Mouse (Mus musculus) heart, postnatal 10 days (tissue): ENCODE data around the gene Glis1. TPM values are rescaled to one million over a fixed set of nuclear protein-coding genes. Genes with fewer than 3 reads are reported as not detected.

Experiments
- DNase-seq, 2 experiments: peaks; one replicate each; pipeline ENCODE4 v3.0.0; 2021
- intact Hi-C: fragments of 180-260 bp; cut with DNase I; formaldehyde crosslinking; loops from one replicate; pipeline ENCODE4 v1.15.1; 2025
- total RNA-seq, 2 experiments: library from RNA; stranded (reverse); gene quantifications; 2 replicates each; pipeline ENCODE4 v1.2.3; 2021

Glis1 gene
- under 1 TPM in 1 of 2 experiments, not detected in 1; 0.38 TPM for total RNA-seq

DNA sequence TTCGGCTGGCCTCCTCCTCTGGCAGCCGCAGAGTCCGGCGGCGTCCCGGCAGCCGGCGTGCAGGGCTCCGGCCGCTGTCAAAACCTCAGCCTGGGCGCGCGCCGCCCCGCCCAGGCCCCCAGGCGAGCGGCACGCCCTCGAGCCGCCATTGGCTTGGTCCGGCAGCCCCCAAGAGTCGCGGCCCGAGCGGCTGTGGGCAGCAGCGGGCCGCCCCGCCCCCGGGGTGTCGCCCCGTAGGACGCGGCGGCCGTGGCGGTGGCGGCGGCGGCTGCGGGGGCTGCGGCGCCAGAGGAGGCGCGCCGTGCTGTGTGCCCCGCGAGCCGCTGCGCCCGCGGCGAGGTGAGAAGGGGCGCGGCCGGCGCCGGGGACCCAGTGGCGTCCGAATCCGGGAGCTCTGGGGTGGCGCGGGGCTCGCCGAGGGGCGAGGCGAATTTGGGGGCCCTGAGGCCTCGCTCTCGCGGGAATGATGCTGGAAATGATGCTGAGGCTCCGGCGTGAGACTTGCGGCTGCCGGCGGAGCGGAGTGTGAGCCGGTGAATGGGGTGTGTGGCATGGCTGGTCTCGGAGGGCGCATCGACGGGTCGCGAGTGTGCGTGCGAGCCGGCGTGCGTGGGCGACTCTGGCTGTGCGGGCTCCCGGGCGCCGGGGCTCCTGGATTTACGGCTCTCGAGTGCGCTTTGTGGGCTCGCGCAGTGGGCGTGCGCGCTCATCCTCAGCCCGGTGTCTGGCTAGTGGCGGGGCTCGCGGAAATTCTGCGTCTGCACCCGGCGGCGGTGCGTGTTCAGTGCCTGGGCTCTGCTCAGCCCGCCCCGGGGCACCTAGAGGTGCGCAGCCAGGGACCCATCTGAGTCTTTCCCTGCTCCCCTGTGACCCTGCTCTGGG lies at the start of gene Glis1:
TSS of gene Glis1 (plus strand) at position 236 of the 882 bp plus-strand sequence.
- intact Hi-C loops: no loop called here
- peak; percentile 65 to 79 for DNase-seq

DNA sequence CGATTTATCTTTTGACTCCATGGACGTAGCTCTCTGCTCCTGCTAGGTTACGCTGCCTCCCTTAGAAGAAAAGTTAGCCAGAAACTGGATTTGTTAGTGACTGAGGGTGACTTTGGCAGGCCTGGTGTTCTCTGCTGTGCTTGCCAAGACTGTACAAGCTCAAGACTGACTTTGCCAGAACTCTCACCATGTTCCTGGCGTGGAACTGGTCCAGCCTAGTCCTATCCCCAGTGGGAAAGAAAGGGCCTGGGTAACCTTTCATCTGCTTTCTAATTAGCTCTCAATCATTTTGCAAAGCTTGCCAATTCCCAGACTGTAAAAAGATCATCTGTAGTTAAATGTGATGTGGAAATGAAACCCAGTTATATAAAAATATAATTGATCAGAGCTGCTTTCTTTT lies 47.4 kb upstream of the Glis1 start:
- intact Hi-C loops: no loop called here
- DNase-seq: no peak

DNA sequence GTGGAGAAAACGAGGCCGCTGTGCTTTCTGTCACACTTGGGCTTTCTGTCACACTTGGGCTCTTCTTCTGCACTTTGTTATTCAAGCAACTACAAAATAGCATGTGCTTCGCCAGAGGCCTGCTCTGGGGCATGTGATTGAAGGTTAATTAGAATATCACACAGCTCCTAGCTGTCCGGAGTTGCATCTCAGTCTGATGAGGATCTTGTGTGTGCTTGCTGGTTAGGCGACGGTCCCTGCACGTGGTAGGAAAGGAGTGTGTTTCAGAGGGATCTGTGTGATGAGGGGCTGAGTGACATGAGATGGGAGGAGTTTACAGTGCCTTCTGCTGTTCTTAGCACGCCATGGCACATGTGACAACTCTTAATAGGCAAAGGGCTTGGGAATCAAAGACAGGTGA lies 46.9 kb upstream of the Glis1 start:
- intact Hi-C loops: no loop called here
- DNase-seq: no peak

GRCm38 (mm10) chr4:107388291-107388690 lies 46.1 kb upstream of the Glis1 start:
- no peak for DNase-seq
- intact Hi-C loops: no loop called here

DNA sequence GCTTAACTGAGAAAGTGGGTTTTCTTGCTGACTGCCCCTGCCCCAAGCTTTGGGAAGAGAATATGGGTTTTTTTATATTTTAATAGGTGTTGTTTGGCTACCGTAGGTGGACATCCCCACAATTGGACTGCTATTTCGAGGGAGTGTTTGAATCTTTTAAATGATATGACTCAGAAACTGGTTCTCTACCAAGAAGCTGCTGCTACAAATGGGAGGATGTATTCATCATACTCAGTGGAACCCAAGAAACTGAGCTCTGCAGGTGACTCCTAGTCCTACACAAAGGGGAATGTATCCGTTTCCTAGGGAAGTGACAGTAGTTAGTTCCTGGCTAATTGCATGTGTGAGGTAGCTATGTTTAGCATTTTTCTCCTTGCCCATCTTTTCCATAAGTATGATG lies 45.0 kb upstream of the Glis1 start:
- intact Hi-C loops: no loop called here
- no peak for DNase-seq

- intact Hi-C loops: no loop called here
- no peak for DNase-seq
Observed at GRCm38 (mm10) chr4:107393771-107394170, 40.6 kb upstream of the Glis1 start.

- DNase-seq: no peak
- intact Hi-C loops: no loop called here
Observed at GRCm38 (mm10) chr4:107420202-107420601, 14.2 kb upstream of the Glis1 start.

DNA sequence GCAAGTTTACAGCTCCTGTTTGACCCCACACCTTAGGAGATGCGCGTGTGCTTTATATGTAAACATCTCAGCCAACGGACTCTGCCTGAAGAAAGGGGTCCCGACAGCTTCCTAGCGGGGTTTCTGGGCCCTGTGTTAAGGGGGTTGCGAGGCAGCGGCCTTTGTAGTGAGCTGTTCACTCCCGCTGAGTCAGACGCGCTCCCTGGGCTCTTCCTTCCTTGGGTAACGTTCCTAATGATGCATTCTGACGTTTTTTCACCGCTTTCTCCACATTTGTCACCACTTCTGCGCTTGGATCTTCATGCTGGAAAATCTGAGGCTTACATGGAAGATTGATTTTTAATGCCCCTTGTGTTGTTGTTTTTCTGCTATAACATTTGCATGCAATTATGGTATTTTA lies 12.7 kb upstream of the Glis1 start:
- intact Hi-C loops: loop anchor here (1.0 to 2.0 kb wide), 2 partner anchors 31 to 232 kb away; no protein-coding TSS in a partner anchor

GRCm38 (mm10) chr4:107422176-107422575 lies 12.2 kb upstream of the Glis1 start:
- intact Hi-C loops: loop anchor here (1.0 to 2.0 kb wide), 2 partner anchors 31 to 231 kb away; no protein-coding TSS in a partner anchor
- peak; percentile 45 to 70 for DNase-seq

More for the DNA sequence above, 12.7 kb upstream of the Glis1 start:
- DNase-seq: no peak

DNA sequence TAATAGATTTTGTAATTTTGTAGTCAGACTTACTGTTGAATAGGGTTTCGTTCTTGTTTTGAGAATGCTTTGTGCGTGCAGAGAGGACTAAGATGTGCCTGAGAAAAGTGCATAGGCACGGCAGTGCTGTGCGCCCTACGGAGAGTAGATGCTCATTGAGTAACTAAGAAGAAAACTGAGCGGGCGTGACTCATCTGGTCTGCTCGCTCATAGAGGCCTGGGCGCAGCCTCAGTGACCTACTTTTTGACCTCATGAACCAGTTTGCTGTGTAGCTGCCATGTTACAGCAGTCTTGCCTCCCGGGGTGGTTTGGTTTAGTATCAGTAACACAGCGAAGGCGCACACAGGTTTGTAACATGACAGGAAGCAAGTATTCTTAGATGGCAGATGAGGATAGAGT lies 8.8 kb upstream of the Glis1 start:
- no peak for DNase-seq
- intact Hi-C loops: no loop called here

DNA sequence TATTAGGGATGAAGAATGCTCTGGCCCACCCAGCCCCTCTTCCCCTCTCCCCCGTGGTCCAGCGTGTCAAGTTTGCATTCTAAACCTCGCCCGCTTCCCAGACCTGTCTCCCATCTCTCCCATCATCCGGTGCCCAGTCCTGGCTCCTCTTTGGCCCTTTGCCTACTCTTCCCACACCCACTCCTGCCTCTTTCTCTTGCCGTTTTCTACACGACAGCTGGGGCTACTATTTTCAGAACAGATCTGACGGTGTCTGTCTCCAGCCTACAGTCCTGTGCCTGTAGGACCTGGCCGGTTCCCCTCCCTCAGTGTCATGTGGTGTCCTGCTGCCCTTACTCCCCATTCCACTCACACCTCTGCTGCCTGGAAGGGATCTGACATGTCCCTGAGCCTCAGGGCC lies 7.8 kb upstream of the Glis1 start:
- no peak for DNase-seq
- intact Hi-C loops: no loop called here

DNA sequence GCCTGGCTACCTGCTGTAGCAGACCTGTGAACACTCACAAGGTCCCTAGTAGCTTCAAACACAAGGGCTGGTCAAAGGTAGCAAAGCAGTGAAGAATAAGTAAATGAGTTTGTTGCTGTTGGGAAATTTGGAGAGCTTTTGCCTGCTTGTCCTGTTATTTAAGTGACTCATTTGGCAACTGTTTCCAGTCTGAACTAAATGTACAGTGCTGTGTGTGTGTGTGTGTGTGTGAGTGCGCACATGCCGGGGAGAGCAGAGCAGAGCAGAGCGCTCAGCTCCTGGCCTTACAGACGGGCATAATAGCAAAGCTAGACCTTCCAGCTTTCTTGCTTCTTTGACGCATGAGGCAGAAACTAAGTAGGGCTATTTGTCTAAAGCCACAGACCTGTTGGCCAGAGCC lies 1.7 kb upstream of the Glis1 start:
- intact Hi-C loops: no loop called here
- DNase-seq: peak; percentile 14 to 36

- no peak for DNase-seq
- intact Hi-C loops: no loop called here
Observed at GRCm38 (mm10) chr4:107433998-107434355, 414 bp upstream of the Glis1 start.

DNA sequence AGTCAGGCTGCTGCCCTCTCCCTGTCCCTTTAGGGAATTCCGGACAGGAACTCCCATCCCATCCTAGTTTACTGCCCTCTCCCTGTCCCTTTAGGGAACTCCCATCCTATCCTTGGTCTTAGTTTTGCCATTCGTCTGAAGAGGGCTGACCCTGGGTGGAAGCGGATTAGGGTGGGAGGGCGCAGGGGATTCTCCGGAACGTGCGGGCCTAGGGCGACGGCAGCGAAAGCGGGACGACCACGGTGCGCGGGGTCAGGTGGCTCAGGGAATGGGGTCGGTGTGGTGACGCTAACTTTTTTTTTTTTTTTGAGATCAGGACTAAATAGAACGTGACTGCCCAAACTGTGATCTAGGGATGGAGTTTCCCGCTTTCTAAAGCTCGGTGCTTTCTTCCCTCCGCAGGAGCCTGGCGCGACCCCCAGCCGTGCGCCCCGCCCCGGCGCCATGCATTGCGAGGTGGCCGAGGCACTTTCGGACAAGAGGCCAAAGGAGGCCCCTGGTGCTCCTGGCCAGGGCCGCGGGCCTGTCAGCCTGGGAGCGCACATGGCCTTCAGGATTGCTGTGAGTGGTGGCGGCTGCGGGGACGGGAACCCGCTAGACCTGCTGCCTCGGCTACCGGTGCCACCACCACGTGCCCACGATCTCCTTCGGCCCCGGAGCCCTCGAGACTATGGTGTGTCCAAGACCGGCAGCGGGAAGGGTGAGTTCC lies 1.0 kb downstream of the Glis1 start:
- no peak for DNase-seq
- intact Hi-C loops: no loop called here

DNA sequence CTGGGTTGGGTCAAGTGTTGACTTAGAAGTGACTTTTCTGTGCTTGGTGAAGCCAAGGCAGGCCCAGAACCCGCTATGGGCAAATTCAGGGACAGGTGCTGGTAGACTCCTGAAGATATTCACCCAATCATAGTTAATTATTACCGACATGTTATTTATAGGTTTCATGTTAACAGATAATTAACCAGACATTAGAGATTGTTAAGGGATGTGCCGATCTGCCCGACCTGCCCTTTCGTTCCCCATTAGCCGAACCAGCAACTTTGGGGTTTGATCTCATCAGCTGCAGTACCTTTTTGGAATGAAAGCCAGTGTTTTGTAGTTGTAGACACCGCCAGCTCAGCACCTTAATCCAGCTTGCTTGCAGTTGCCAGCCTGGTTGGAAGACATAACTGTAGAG lies 2.1 kb downstream of the Glis1 start:
- no peak for DNase-seq
- intact Hi-C loops: no loop called here

DNA sequence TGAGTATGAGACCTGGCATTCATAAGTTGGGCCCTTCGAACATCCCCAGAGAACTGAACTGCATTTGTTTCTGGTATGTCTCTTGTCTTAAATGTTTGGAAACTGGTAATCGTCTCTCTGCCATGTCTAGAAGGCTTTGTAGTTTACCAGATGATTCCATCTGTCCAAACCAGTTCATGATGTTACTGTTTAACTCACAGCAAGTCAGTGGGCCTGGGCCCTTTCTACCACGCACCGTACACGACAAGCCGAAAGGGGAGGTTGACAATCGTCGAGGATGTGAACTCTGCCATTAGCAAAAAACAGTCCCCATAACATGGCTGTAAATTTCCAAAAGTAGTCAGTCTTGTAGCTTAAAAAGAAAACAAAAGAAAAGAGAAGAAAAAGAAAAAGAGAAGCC lies 4.3 kb downstream of the Glis1 start:
- intact Hi-C loops: no loop called here
- no peak for DNase-seq

GRCm38 (mm10) chr4:107440306-107440705 lies 5.9 kb downstream of the Glis1 start:
- no peak for DNase-seq
- intact Hi-C loops: no loop called here

DNA sequence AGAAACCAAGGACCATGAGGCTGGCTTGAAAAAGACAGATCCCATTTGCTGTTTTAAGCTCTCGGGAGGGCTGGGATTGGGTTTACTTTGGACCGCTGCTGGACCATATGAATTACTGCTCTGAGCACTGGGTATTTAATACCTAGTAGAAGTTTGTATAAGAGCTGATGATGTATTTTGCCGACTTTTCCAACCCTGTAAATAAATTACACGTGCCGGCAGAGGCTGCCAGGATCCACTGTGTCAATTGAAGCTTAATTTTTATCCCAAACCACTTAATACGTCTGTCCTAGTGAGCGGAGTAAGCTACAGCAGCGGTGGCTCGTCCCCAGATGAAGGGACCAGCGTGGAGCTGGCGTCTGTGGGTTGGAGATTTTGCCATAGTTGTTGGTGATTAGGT lies 7.9 kb downstream of the Glis1 start:
- no peak for DNase-seq
- intact Hi-C loops: no loop called here

- DNase-seq: no peak
- intact Hi-C loops: no loop called here
Observed at GRCm38 (mm10) chr4:107442891-107443483, 8.6 kb downstream of the Glis1 start.

DNA sequence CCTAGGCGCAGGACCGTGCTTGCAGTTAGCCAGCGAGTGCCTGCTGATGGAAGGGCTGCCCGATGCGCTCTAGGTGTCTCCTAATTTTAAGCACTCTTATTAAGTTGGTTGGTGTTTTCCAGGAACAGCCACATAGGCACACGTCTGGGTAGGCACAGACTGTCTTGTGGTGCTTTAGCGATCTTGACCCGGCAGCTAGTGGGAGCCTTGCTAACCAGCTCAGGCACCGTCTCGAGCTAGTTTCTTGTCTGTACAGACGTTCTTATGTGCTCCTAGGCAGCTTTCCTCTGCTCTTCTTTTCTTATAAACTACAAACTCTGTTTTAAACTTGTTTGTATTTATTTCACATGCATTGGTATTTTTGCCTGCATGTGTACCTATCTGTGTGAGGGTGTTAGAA lies 9.2 kb downstream of the Glis1 start:
- no peak for DNase-seq
- intact Hi-C loops: no loop called here

DNA sequence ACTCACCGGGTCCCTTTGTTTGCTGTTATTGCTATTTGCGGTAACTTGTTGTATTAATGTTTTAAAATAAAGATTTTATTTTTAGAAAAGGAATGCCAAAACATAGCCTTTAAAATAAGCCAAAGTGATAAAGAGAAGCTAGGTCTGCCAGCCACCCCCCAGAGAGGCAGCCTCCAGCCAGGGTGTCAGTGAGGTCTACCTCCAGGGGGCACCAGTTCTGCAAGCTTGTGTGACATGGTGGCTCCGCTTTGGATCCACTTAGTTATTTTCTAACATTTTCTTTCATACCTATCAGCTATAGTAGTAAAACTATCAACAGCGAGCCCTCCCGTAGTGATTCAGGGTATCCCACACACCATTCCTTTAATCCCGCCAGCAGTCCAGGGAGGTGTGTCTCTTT lies 14.1 kb downstream of the Glis1 start:
- intact Hi-C loops: no loop called here
- DNase-seq: peak in 1 of 2 experiments; percentile 21

DNA sequence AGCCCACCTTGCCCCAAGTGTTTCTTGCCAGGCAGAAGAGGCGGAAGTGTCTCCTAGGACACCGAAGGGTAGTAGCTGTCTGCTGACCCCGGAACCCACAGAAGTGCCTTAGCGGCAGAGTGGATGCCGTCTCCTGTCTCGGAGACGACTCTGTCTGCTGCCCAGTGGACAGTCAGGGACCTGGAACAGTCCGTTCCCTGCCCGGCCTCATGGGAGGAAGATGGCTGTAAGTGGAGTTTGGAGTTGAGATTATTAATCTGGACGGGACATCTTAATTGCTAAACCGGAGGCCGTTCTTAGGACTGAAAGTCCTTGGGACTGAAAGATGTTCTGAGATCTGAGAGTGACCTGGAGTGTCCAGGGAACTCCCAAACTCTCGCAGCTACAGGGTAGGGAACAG lies 15.1 kb downstream of the Glis1 start:
- DNase-seq: no peak
- intact Hi-C loops: no loop called here
